Mouse (Mus musculus): ENCODE results near the gene Drg2.
"Not testable (repeated sequence)": the region's sequence is repeated elsewhere in the genome, so short reads cannot be mapped to it uniquely, and the experiment has no call there.

The Drg2 gene

DNA sequence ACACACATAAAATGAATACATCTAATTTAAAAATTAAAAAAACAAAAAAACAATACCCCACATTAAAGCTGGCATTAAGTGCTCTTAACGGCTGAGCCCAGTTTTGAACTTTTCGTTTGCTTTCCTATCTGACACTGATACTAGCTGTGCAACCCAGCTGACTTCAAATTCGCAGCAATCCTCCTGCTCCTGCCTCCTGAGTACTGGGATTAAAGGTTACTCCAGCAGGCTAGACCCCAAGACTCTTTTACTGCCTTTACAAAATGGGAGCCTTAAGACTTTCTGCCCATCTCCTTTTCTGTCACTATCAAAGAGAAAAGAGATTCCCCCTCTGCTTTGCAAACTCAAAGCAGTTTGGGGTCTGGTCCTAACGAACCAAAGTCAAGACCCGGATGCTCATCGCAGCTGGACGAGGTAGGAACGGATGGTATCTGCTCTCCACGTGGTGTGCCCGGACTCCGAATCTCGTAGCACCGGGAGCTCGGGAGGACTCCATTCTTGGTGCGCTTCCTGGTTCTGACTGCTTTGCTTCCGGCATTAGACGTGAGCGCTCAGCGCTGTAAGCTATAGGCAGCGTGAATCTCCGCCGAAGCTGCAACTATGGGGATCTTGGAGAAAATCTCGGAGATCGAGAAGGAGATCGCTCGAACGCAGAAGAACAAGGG lies at the start of gene Drg2:
Gene Drg2, plus strand, starts transcription at position 512 of the 665 bp plus-strand sequence.
- in situ Hi-C loops (cut with MboI), result no loop called here

DNA sequence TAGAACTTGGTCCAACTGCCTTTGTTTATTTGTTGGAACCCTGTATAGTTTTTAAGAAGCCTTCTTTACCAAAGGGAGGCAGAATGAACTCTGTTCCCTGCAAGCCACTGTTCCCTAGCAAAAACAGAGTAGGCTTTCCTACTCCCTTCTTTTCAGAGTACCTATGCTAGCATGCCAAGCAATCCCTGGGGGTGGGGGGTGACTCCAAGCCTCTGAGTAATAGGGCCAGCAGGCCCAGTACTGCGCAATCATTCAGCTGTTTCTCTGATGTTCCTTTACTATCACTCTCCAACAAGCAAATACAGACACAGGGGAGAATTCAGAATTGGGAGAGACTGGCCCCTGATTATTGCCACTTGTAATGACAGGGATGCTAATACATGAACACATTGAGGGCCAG lies 47.8 kb upstream of the Drg2 start:
- in situ Hi-C loops (cut with MboI), result no loop called here

DNA sequence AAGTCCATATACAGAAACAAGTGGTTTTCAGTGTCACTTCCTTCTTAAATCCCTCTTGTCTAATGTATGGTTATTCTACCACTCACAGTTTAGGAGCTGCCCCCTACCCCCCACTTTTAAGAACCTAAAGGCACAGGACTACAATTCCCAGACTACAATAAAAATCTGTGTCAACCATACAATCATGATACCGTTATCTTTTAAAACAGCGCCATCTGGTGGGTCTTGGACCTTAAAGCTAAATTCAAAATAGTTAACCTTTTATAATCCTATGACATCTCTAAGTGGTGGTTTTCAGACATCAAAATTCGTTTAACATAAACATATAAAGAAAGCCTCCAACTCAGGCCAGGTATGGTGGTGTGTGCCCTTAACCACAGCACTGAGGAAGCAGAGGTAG lies 42.2 kb upstream of the Drg2 start:
- in situ Hi-C loops (cut with MboI), result no loop called here

DNA sequence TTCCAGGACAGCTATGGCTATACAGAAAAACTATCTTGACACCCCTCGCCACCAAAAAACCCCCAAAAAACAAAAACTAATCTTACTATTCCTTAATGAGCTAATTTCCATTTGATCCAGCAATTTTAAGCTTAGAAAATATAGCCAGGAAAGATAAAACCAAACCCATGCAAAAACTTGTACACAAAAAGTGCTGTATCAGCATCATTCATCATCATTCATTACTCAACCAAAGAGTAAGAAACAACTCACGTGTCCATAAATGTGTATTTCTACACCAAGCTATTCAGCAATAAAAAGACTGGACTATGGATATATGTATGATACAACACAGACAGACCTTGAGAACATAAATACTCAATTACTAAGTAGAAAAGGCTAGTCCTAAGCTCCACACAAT lies 41.5 kb upstream of the Drg2 start:
- in situ Hi-C loops (cut with MboI), result no loop called here

DNA sequence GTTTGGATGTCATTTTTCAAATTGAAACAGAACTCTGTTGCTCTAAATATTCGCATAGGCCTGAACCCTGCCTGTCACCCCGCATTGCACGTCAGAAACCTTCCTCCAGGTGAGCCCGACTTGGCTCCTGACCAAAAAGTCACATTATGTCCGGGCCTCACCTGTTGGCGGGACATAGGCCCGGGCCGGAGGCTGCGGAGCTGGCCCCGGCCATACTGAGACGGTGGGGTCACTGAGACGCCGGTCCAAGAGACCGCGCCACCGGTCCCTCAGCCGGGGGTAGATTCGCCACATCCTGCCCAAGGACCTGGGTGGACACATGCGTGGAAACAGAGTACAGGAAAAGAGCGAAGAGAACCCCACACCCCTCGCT lies 37.8 kb upstream of the Drg2 start:
- in situ Hi-C loops (cut with MboI), result no loop called here

DNA sequence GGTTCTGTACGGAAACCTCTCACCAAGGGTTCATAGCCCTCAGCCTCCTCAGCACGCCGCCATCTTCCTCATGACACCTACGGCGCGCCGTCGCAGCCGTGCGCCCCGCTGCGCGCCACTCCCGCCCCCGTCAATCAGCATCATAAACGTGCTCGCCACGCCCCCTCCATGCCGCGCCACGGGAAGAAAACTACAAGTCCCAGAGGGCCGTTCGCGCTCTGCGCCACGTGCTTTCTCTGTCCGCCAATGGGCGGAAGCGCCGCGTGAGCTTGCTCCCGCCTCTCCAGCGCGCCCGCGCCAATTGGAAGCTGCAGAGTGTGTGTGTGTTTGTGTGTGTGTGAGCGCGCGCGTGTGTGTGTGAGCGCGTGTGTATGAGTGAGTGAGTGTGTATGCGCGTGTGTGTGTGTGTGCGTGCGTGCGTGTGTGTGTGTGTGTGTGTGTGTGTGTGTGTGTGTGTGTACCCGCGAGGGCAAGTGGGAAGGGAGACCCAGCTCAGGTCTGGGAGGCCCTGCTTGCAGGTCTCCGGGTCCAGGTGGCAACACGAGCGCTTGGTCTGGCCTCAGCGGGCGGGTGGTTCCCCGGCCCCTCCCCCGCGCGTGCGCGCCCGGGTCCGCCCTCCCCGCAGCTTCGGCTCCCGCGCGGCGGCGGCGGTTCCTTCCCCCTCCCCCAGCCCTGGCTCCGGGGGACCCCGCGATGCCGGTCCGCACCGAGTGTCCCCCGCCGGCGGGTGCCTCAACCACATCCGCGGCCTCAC lies 37.3 kb upstream of the Drg2 start, which contains the start of gene Gid4:
Gene Gid4, plus strand, starts transcription at position 183 of the 754 bp plus-strand sequence.
- in situ Hi-C loops (cut with MboI), result no loop called here

DNA sequence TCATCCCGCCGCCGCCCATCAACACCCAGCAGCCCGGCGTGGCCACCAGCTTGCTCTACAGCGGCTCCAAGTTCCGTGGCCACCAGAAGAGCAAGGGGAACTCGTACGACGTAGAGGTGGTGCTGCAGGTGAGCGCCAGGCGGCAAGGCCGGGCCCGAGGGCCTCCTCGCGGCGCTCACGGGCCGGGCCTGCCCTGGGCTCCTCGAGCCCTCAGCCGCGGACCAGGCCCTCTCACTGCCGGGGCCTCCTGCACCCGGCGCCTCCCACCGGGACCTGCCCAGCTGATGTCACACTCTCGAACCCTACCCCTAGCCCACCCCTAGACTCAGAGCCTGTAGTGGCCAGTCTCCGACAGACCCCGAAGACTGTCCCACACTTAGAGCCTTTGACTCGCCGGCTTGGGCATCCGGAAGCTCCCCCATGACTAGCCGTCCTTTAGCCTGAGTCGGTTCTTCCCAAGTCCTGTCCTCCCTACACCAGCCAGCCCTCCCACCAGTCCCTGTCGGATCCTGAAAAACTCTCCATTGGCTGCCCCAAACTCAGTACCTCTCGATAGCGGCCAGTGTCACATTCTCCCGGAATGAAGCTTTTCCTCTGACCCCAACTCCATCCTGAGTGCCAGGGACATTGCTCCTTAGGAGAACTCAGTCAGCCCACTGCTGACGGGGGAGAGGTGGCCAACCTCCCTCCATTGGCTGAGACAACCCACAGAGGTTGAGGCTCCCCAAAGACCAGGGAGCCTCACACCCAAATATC lies 36.5 kb upstream of the Drg2 start, which contains the start of gene Atpaf2:
Gene Atpaf2, minus strand, starts transcription at position 741 of the 756 bp plus-strand sequence.
- in situ Hi-C loops (cut with MboI), result no loop called here

DNA sequence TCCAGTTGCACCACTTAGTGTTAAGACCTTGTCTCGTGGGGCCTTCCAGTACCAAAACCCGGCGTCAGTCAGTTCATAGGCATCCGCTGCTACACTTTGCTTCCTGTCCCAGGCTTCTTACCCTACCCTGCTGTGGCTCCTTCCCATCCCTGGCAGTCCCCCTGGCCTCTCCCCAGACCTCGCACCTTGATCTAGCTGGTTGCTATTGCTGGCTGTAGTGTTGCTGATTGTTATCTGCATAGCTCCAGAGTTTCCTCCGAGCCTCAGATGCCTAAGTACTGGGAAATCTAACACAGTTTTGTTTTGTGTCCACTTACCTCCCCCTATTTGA lies 36.0 kb upstream of the Drg2 start:
- in situ Hi-C loops (cut with MboI), result no loop called here

DNA sequence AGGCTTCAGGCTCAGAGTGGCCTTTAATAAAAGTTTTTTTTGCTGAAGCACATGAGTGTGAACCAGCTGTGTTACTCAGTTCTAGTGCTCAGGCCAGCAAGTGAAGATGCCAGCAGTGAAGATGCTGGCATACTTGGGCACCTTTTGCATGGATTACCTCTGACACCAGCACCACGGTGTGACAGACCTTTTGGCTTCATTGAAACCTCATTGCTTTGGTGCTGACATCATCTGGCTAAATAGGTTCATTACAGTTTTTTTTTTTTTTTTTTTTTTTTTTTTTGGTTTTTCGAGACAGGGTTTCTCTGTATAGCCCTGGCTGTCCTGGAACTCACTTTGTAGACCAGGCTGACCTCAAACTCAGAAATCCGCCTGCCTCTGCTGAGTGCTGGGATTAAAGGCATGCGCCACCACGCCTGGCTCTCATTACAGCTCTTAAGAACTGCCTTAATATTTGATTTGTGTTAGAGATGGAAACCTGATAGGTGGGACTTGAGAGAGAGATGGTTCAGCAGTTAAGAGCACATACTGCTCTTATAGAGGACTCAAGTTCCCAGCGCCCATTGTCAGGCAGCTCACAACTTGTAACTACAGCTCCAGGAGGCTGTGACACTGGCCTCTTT lies 32.2 kb upstream of the Drg2 start:
- in situ Hi-C loops (cut with MboI), result no loop called here

DNA sequence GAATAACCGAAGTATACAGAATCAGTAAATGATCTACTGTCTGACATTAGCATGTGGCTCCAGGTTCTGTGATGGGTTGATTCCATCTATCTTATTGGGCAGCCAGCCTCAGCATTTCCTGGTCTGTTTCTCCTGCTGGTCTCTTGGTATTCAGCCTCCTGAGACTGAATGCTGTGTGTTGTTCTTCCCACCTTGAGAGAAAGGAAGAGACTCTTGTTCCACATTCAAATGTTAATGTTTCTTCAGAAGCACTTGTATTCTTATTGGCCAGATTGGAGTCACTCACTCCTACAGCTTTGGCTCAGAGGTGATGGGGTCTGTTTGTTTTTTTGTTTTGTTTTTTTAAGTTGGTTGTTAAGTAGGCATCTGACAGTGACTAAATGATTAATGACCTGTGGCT lies 31.4 kb upstream of the Drg2 start:
- in situ Hi-C loops (cut with MboI), result no loop called here

DNA sequence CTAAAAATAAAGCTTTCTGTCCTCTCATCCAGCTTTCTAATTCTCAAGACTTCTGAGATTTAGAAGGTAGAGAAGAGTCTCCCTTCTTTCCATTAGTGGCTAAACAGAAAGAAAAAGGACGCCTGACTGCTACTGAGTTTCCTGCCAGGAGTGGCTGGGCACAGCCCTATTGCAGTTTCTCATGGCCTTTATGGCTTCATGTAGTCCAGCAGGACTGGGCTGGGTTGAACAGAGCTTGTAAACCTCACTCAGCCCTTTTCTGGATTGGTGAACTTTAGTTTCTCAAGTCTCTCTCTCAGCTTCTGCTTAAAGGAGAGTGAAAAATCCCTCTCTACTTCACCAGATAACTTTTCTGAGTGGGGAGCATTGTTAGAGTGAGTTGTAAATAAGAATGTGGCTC lies 28.0 kb upstream of the Drg2 start:
- in situ Hi-C loops (cut with MboI), result no loop called here

DNA sequence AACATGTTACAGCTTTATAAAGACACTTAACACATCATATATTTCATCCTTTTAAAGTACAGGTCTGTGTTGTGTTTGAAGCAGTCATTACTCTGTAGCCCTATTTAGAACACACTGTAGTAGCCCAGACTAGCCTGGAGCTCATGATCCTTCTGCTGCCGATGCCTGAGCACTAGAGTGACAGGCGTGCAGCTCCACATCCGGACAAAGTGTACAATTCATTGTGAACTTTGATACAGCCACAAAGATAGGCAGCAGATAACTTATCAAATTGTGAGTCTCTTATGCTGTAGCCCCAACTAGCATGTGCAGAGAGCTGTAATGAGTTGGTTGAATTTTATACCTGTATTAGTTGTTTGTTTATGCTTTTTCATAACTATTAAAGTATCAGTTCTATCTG lies 26.8 kb upstream of the Drg2 start:
- in situ Hi-C loops (cut with MboI), result no loop called here

DNA sequence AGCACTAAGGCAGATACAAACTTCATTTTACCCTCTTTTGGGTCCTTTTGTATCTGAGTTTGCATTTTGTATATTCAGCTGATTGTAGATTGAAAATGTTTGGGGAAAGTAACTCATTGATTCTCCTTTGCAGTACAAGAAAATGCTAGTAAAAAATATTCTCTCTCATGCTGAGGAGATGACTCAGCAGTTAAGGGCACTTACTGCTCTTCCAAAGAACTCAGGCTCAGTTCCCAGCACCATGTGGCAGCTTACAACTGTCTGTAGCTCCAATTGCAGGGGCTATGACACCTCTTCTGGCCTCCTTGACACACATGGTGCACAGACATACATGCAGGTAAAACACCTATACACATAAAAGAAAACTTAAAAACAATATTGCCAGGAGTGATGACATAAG lies 20.9 kb upstream of the Drg2 start:
- in situ Hi-C loops (cut with MboI), result no loop called here

DNA sequence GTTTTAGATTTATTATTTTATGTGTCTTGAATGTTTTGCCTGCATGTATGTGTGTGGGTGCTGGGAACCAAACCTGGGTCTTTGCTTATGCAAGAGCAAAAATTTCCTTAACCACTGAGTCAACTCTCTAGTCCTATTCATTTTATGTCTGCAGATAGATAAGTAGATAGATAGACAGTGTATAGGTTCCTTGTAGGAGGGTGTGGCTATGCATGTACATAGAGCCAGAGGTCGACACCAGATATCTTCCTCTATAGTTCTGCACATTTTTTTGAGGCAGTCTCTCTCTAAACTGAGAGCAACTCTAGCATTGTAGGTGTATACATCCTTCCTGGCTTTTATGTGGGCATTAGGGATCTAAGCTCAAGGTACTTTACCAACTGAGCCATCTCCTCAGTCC lies 19.3 kb upstream of the Drg2 start:
- in situ Hi-C loops (cut with MboI), result no loop called here

DNA sequence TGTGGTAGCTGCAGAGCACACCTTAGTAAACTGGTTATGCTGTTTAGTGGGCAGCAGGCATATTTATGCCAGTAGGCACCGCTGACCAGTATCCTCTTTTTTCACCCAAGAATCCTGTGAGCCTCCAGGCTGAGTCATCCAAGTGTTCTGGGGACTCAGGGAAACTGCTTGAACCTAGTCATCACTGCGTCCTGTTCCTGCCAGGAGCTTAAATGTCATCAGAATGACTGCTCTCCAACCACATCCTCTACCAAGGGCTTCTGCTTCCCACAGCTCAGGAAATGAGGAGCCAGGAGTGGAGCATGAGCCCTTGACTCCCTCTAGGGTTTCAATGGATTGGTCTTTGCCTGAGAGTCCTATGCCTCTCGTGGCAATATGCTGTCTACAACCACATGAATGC lies 17.8 kb upstream of the Drg2 start:
- in situ Hi-C loops (cut with MboI), result no loop called here

DNA sequence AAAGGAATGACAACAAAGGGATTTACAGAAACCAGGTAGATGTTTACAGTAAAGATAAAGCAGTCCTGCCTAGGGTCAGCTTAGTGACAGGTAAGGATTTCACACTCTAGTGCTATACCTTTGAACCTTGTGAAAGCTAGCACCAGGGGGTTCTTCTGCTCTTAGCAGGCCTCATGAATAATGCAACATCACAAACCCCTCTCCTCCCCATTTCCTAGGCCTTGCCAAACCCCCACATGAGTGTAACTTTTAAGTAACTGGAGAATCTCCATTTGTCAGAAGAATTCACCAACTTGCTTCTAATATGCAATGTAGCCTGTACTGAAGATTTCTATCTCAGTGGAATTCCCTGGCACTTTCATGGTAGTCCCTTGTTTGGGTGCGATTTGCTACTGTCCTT lies 14.8 kb upstream of the Drg2 start:
- in situ Hi-C loops (cut with MboI), result not testable (repeated sequence)

DNA sequence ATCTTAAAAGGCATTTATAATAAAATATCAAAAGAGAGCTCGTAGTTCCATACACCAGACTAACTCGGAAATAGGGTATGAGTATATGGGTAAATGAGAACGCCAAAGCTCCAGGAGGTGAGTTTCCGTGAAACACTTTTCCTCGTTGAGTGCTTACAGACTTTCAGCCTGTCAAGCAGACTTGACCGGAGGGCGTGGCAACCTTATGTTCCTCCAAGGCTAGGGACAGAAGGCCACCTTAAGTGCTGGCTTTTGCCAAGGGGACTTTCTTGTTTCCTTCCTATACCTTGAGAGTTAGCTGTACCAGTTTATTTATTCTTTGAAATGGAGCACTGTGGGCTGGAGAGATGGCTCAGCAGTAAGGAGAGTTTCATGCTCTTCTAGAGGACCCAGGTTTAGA lies 14.2 kb upstream of the Drg2 start:
- in situ Hi-C loops (cut with MboI), result no loop called here

DNA sequence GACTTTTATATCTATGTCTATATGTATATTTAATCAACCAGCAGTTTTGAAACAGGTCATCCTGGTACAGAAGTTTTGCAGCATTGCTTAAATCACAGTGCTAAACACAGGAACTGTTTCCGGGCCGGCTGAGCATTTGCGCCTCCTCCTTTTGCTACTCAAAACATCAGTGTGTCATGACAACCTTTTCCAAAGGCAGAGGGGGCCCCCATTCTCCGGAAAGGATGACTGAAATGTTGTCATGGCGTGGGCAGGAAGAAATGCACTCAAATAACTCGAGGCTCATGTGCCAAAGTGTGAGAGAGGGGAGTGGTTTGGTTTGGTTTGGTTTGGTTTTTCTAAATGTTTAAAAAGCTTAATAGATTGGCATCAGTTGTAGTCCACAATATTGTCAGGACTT lies 11.5 kb upstream of the Drg2 start:
- in situ Hi-C loops (cut with MboI), result no loop called here

DNA sequence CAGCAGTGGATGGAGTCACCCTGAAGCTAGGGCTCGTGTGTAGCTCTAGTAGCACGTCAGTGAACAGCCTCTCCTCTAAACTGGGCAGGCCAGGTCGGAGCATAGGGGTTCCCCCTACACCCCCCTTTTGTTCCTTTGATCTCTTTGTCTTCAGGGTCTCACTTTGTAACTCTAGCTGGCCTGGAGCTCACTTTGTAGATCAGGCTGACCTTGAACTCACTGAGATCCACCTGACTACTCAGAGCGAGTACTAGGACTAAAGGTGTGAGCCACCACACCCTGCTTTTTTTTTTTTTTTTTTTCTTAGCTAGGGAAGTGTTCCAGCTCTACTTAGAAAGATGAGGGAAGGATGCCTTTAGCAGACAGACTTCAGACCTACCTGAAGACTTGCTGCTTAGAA lies 10.4 kb upstream of the Drg2 start:
- in situ Hi-C loops (cut with MboI), result no loop called here

DNA sequence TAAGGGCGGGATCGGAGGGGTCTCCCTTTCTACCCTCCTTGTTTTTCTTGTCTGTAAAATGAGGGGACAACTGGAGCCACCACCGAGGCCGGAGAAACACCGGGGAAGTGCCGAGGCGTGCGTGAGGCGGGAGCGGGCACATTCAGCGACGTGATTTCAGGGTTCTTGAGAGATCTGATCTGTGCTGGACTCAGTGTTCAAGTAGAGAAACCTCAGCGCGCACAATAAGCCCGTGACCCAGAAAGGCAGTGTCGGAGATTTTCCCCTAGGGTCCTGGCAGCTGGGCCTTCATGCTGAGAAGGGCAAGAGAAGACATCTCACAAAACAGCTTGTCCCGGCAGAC lies 325 bp downstream of the Drg2 start:
- in situ Hi-C loops (cut with MboI), result no loop called here

DNA sequence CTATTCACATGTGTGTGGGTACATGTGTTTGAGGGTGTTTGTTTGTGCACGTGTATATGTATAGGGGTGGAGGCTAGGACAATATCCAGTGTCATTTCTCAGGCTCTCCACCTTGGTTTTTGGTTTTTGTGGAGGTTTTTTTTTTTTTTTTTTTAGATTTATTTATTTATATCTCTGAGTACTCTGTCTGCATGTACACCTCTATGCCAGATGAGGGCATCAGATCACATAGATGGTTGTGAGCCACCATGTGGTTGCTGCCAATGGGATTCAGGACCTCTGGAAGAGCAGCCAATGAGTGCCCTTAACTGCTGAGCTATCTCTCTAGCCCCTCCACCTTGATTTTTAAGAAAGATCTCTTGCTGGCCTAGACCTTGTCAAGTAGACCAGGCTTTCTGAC lies 3.6 kb downstream of the Drg2 start:
- in situ Hi-C loops (cut with MboI), result no loop called here

DNA sequence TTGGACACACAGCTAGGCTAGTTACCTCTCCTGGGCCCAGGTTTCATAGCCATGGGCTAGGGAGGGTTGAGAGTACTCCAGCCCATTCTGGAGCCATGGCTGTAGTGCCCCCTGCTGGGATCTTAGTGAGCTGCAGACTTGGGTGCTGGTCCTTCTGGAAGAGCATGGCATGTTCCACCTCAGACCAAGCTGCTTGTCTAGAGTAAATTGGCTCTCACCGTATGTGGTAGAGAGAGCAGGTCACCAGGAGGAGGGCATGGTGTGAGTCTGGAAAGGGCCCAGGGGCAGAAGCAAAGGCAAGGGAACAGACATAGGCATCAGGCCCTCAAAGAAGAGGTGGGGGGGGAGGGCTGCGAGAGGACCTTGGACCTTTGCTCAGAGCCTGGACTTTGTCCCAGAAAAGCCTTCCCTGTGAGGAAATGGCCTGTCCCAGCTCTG lies 11.6 kb downstream of the Drg2 start:
- in situ Hi-C loops (cut with MboI), result no loop called here

DNA sequence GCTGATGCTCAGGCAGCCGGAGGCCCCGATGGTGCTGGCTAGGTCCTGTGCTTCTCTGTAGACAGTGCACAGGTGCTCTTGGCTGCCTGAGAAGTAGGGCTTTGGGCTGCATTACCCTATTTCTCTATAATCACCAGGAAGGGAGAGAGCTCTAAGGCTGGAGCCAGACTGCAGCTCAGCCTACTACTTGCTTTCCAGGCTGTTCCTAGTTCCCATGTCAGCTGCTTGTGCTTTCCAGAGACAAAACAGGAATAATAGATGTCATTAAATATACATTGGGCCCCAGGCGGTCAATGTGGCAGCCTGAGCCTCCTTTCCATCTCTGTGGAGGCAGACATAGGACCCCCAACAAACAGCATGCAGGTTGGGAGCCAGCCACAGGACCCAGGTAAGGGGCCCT lies 14.6 kb downstream of the Drg2 start, which contains the start of gene Myo15:
Gene Myo15, plus strand, starts transcription at position 301 of the 400 bp plus-strand sequence.
- in situ Hi-C loops (cut with MboI), result no loop called here
